Mouse (Mus musculus) heart, postnatal 0 days (tissue): ENCODE results near the gene Ctdsp1. TPM values are rescaled to one million over a fixed set of nuclear protein-coding genes. Genes with fewer than 3 reads are reported as not detected.
A peak's percentile ranks its signal among the peaks of the same experiment; 100 is the strongest.

Source experiments
- ATAC-seq: fragments of 200-750 bp; cut with Nextera tagmentation; 2 replicates; pipeline ENCODE4 v1.8.0; 2017; ENCODE audit warnings: low read depth, moderate number of reproducible peaks, moderate library complexity; ENCODE audit not compliant: insufficient read depth
- DNase-seq: peaks from one replicate; pipeline ENCODE4 v3.0.0-alpha.2; 2016; ENCODE audit warnings: low spot score
- H3K27ac ChIP-seq: fragments of 300-500 bp; sonication (generic); 2 replicates; pipeline ENCODE4 v1.5.1; 2014; ENCODE audit warnings: low read depth, mild to moderate bottlenecking
- H3K27me3 ChIP-seq: fragments of 300-500 bp; sonication (generic); 2 replicates; pipeline ENCODE4 v1.6.1; 2014; ENCODE audit warnings: low read length, mixed read lengths; ENCODE audit not compliant: control insufficient read depth, insufficient read depth
- H3K36me3 ChIP-seq: fragments of 300-500 bp; sonication (generic); replicated peaks from 2 replicates; pipeline ENCODE4 v1.6.1; 2014; ENCODE audit warnings: low read length, mixed read lengths; ENCODE audit not compliant: control insufficient read depth, insufficient read depth
- H3K4me1 ChIP-seq: fragments of 300-500 bp; sonication (generic); 2 replicates; pipeline ENCODE4 v1.6.1; 2014; ENCODE audit warnings: antibody characterized with exemption; ENCODE audit not compliant: control insufficient read depth, insufficient read depth
- H3K4me2 ChIP-seq: fragments of 300-500 bp; sonication (generic); 2 replicates; pipeline ENCODE4 v1.6.1; 2014; ENCODE audit warnings: low read depth, mild to moderate bottlenecking, low read length, moderate library complexity
- H3K4me3 ChIP-seq: fragments of 300-500 bp; sonication (generic); 2 replicates; pipeline ENCODE4 v1.5.1; 2014; ENCODE audit warnings: low read depth, low read length
- H3K9ac ChIP-seq: fragments of 300-500 bp; sonication (generic); replicated peaks from 2 replicates; pipeline ENCODE4 v1.6.1; 2014; ENCODE audit warnings: low read depth, low read length, mixed read lengths
- H3K9me3 ChIP-seq: fragments of 300-500 bp; sonication (generic); replicated peaks from 2 replicates; pipeline ENCODE4 v1.6.1; 2016; ENCODE audit warnings: low read length; ENCODE audit not compliant: control insufficient read depth
- CTCF ChIP-seq: IDR thresholded peaks from 2 replicates; pipeline ENCODE4 v1.5.1; 2016; ENCODE audit warnings: antibody characterized with exemption, control low read depth, low read depth
- EP300 ChIP-seq: IDR thresholded peaks from 2 replicates; pipeline ENCODE4 v1.6.1; 2016; ENCODE audit warnings: antibody characterized with exemption, low read depth
- WGBS: fragments of 180-500 bp; shearing (Covaris S2); extraction: QIAGEN DNeasy Blood & Tissue Kit; methylation state at CpG from one replicate; pipeline ENCODE4 v1.1.7; 2014; 5-methylcytosine and 5-hydroxymethylcytosine counted together
- polyA plus RNA-seq: library from polyadenylated mRNA; unstranded; fragments of >200 nt; fragmentation: Nextera tagmentation; extraction: Ambion mirVana; gene quantifications from 2 replicates; pipeline ENCODE4 v1.2.1, GENCODE M21; 2015
- total RNA-seq: library from RNA; depleted of rRNA; stranded (reverse); fragments of >200 nt; gene quantifications from 2 replicates; pipeline ENCODE4 v1.2.3, GENCODE M21; 2014; ENCODE audit warnings: low replicate concordance

Gene Ctdsp1
- total and polyA plus RNA-seq, 2 experiments from 2014 or later = 38.0 to 106 TPM

DNA sequence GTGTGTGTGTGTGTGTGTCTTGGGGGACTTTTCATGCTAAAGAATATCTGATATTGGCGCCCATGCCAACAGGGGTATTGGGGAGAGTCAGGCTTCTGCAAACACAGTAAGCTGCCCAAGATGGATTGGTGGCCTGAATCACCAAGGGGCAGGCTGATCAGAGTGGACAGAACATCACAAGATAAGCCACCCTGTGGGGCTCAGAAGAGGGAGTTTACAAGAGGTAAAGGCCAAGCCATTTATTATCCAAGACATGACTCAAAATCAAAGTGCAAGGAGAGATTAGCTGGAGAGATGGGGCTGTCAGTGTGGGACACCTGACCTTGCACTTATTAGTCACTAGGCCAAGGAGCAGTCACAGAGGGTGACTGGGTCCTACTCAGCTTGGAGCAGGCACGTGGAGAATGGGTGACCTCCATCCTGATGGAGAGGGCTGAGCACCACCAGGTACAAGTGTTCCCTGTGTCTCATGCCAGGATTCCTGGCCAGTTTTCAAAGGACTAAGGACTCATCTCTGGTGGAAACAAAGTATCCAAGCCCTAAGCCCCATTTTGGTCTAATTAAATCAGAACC lies 20.5 kb downstream of the Ctdsp1 start:
- no peak overlapping the region for H3K27ac ChIP-seq
- no peak overlapping the region for H3K4me2 ChIP-seq
- no peak for TF ChIP-seq EP300
- TF ChIP-seq CTCF = no peak
- no peaks in the 10 kb centered on the region for H3K9me3 ChIP-seq
- ATAC-seq = no peak
- no peak overlapping the region for H3K9ac ChIP-seq
- no peaks in the 10 kb centered on the region for H3K36me3 ChIP-seq
- no peak for DNase-seq
- no peaks in the 10 kb centered on the region for H3K27me3 ChIP-seq
- WGBS = 61% methylated on average over 2 of the region's 2 CpGs
- no peak overlapping the region for H3K4me3 ChIP-seq
- no peaks in the 10 kb centered on the region for H3K4me1 ChIP-seq

DNA sequence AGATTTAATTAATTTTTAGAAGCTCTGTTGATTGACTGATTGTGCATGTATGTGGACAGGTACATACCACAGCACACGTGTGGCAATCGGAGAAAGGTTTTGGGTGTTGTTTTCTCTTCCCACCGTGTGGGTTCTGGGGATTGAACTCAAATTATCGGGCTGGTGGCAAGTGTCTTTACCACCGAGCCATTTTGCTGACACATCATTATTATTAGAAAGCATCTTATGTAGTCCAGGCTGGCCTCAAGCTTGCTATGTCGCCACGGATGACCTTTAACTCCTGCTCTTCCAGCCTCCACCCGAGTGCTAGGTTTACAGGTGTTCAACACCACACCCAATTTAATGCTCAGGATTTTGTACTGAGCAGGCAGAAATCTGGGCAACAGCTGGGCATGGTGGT lies 21.4 kb downstream of the Ctdsp1 start:
- TF ChIP-seq CTCF (no peak), EP300 (no peak)
- no peak overlapping the region for H3K9ac ChIP-seq
- H3K36me3 ChIP-seq = no peaks in the 10 kb centered on the region
- H3K27ac ChIP-seq = no peak overlapping the region
- H3K9me3 ChIP-seq = no peaks in the 10 kb centered on the region
- no peaks in the 10 kb centered on the region for H3K27me3 ChIP-seq
- no peak overlapping the region for H3K4me3 ChIP-seq
- DNase-seq = no peak
- H3K4me2 ChIP-seq = no peak overlapping the region
- no peaks in the 10 kb centered on the region for H3K4me1 ChIP-seq
- ATAC-seq = no peak
- WGBS = 81% methylated on average over 8 of the region's 8 CpGs

DNA sequence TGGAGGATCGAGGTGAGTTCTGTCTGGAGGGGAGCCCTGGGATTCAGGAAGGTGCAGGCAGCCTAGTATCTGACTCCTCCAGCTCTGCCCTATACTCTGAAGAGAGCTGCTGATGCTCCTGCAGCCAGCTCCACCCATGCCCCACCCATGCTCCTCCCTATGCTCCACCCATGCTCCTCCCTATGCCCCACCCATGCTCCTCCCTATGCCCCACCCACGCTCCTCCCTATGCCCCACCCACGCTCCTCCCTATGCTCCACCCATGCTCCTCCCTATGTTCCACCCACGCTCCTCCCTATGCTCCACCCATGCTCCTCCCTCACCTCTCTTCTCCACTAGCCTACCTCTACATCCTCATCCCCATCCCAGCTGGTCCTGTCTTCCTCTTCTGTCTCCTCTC lies 23.8 kb downstream of the Ctdsp1 start:
- H3K9me3 ChIP-seq = no peaks in the 10 kb centered on the region
- peaks cover 7% of the 10 kb centered on the region; the same call in 1 of the 2 replicates for H3K4me1 ChIP-seq
- H3K4me2 ChIP-seq = no peak overlapping the region
- DNase-seq (no peak), ATAC-seq (no peak)
- 37% methylated on average over 4 of the region's 4 CpGs for WGBS
- no peak overlapping the region for H3K9ac ChIP-seq
- no peaks in the 10 kb centered on the region for H3K27me3 ChIP-seq
- no peak overlapping the region for H3K27ac ChIP-seq
- no peaks in the 10 kb centered on the region for H3K36me3 ChIP-seq
- no peak overlapping the region for H3K4me3 ChIP-seq
- TF ChIP-seq EP300 = no peak

DNA sequence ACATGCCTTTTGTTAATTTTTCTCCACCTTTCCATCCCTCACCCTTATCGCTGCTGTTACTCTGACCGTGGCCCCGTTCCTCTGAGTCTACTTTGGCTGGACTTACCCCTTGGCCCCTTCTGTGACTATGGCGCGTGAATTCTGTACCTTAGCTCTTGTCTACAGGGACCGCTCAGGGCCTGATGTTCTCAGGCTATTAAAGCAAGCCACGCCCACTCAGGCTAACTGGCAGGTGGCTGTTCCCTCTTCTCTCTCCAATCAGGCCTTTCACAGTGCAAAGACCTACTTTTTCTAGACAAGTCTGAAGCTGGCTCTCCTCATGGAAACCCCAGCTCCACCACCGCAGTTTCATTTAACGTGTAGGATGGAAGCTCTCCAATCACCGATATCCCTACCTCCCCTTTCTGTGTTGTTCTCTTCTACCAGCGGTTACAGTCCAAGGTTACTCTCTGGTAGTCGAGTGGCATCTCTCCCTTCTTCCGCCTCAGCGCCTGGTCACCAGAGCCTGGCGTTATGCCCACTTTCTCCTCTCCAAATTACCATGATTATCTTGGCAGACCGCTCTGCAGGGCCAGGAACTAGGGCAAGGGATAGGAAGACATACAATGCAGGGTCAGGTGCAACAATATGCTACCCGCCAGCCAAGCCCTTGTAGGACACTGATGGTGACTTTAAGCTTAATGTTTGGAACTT lies 27.6 kb downstream of the Ctdsp1 start:
- no peak overlapping the region for H3K4me2 ChIP-seq
- H3K27ac ChIP-seq = peak overlapping the region; percentile 25
- no peak for TF ChIP-seq CTCF
- no peak for TF ChIP-seq EP300
- peaks cover 7% of the 10 kb centered on the region; the same call in 1 of the 2 replicates for H3K4me1 ChIP-seq
- no peaks in the 10 kb centered on the region for H3K9me3 ChIP-seq
- ATAC-seq (peak; percentile 25; the same call in 1 of the 2 replicates), DNase-seq (peak; percentile 23)
- H3K36me3 ChIP-seq = no peaks in the 10 kb centered on the region
- no peaks in the 10 kb centered on the region for H3K27me3 ChIP-seq
- no peak overlapping the region for H3K4me3 ChIP-seq
- 62% methylated on average over 17 of the region's 17 CpGs for WGBS
- no peak overlapping the region for H3K9ac ChIP-seq

DNA sequence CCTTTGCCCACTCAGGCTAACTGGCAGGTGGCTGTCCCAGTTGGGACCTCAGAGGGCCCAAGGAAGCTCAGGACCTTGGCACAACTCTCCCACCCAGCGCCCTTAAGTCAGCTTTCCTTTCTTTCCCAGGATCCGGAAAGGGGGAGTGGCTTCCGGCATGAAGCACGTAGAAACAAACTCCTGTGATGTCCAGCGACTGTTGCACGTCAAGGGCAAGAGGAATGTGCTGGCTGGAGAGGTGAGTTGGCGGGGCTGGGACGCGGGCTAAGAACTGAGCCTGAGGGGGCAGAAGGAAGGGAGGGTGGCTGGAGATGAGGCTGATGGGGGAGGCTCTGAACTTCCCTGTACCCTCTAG lies 28.1 kb downstream of the Ctdsp1 start:
- 48% methylated on average over 9 of the region's 9 CpGs for WGBS
- no peak overlapping the region for H3K4me2 ChIP-seq
- no peak overlapping the region for H3K4me3 ChIP-seq
- H3K27me3 ChIP-seq = no peaks in the 10 kb centered on the region
- H3K27ac ChIP-seq = peak overlapping the region; percentile 25; the same call in 1 of the 2 replicates
- no peaks in the 10 kb centered on the region for H3K9me3 ChIP-seq
- TF ChIP-seq CTCF = no peak
- TF ChIP-seq EP300 = no peak
- H3K4me1 ChIP-seq = peaks cover 7% of the 10 kb centered on the region; the same call in 1 of the 2 replicates
- no peak for ATAC-seq
- no peak overlapping the region for H3K9ac ChIP-seq
- H3K36me3 ChIP-seq = no peaks in the 10 kb centered on the region
- DNase-seq = peak; percentile 30
